Mouse (Mus musculus) thymus, postnatal 25 days (tissue): ENCODE measurements around the gene Thsd4.

Source experiments
- DNase-seq: peaks from one replicate; pipeline ENCODE4 v3.0.0; 2022

Gene Thsd4

DNA sequence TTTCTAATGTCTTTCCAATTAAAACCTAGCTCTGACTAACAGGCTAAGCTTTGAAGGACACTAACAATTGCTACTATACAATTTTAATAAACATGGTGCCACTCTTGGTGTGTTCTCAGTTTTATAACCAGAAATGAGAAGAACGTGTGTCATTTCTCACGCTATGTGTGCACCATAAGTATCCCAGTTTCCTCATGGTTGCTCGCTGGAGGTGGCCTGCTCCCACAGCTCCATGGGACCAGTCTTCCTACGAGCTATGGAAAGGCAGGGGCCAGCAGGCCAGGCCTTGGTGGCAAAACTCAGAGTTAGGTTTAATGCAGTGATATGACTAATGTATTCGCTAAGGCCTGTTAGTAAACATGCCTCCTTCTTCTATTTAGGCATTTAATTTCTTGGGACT, 468.7 kb downstream of the Thsd4 start:
- no peak for DNase-seq

DNA sequence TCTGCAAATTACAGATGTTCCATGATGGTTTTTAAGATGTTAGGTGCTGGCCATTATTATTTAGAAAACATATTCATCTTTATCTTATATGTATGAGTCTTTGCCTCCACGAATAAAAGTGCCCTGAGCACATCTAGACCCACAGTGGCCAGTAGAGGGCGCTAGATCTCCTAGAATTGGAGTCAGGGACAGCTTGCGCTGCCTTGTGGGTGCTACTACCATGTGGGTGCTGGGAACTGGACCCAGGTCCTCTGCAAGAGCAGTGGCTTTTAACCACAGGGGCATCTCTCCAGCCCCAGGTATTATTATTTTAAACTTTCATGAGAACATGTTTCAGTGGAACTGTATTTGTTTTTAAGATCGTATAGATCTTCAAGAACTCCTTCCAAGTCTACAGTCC, 469.4 kb downstream of the Thsd4 start:
- DNase-seq: no peak

DNA sequence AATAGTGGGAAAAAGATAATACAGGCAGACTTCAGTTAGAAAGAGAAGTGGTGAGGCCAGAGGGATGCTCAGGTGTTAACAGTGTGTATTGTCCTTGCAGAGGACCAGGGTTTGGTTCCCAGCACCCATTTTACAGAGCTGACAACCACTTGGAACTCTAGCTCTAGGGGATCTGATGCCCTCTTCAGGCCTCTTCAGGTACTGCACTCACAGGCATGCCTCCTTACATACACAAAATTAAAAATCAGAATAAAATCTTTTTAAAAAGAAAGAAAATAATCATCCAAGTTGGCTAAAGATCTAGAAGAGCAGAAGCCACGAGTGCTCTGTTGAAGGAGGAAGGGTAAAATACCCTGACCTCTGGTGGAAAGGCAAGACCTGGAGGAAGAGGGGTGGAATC, 478.7 kb downstream of the Thsd4 start:
- DNase-seq: no peak

- no peak for DNase-seq
Measured at GRCm38 (mm10) chr9:60034883-60035282, 487.0 kb downstream of the Thsd4 start.

- no peak for DNase-seq
Measured at GRCm38 (mm10) chr9:60027234-60027633, 494.6 kb downstream of the Thsd4 start.

- no peak for DNase-seq
Measured at GRCm38 (mm10) chr9:60026795-60027194, 495.1 kb downstream of the Thsd4 start.

GRCm38 (mm10) chr9:60025919-60026318, 495.9 kb downstream of the Thsd4 start:
- no peak for DNase-seq

DNA sequence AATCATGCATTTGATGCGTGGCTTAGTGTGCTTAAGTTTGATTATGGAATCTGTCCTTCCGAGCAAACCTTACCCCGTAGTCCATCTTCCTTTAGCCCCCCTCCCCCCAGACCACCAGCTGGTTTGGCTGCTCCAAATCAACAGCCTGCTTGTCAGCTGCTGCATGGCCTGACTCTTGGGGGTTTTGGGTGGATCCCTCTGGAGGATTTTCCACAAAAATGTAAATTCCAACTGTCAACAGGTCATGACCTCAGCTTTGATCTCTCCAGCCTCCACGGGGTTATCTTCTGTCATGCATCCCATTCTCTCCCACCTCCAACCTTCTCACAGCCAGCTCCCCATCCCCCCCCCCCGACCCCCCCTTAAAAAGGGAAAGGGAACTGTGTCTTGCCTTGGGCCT, 496.9 kb downstream of the Thsd4 start:
- no peak for DNase-seq

DNA sequence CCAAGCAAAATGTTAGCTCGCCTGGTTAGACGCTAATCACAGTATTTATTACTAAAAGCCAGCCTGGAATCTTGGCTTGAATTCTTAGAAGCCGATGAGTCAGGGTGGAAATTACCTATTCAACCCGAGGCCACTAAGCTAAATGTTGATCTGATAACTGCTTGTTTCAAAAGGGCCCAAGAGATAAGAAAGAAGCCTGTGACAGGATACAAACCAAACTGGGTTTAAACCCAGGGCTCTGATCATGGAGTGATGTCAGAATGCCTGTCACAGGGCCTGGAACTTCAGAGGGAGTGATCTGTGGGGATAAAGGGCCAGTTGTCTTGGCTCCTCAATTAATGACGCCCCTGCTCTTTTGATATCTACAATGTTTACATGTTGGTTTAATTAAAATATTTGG, 497.3 kb downstream of the Thsd4 start:
- DNase-seq: no peak

DNA sequence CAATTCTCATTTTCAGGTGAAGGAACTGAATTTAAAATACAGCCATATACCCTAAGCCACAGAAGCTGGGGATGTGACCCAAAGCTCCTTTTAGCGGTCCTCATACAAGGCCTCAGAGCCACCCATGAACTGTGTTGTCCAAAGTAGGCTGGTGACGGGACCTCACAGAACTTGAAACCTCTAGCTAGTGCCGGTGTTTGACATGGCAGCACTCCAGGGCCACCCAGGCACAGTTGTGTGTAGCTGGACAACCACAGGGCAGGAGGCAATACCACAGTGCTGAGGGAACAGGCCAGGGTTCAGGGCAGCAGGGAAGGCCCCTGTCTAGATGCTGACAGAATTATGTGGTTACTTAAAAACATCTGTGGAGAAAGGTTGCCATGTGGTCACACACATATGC, 499.5 kb downstream of the Thsd4 start:
- DNase-seq: no peak

DNA sequence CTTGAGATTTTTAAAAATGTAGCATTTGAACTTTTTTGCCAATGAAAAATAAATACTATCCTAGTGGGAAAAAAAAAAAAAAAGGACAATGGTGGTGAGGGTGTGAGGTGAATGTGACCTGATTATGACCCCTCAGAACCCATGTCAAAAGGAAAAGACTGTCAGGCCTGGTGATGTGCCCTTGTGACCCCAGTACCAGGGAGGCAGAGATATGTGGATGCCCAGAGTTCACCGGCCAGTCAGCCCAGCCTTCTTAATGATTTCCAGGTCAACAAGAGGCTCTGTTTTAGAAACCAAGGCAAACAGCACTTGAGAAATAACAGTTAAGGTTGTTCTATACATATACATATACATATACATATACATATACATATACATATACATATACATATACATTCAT, 501.4 kb downstream of the Thsd4 start:
- no peak for DNase-seq

DNA sequence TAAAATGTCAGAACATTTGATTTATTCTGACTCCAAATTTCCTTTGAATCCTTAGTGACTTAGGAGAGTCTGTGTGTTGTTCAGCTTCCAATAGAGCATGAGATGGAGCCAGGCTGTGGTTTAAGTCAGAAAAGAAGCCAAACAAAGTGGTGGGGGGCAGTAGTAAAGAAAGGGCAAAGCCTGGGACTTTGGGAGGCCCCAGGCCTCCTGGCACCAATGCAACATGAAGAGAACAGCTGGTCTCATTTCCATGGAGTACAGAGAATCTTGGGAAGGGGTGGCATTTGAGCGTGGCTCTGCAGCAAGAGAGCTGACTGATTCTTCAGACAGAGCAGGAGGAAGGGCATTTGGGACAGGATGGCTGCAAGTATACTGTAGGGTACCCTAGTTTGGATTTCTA, 511.6 kb downstream of the Thsd4 start:
- no peak for DNase-seq

GRCm38 (mm10) chr9:60008936-60009335, 512.9 kb downstream of the Thsd4 start:
- no peak for DNase-seq

DNA sequence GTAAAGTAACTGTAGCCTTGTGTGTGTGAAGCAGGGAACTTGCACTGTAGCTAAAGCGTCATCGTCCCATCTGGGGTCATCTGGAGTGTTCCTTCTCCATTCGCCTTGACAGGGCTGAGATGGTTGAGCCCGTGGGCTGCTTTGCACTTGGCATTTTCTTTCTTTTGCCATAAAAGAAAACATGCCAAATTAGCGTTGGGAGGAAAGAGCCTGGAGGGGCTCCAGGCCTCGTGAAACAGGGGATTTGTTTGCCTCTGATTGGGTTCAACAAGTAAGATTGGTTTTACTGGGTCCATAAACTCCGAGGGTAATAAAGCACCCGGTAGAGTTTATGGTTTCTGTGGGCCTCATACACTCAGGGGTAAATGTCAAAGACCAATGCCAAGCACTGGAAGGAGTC, 519.5 kb downstream of the Thsd4 start:
- no peak for DNase-seq

DNA sequence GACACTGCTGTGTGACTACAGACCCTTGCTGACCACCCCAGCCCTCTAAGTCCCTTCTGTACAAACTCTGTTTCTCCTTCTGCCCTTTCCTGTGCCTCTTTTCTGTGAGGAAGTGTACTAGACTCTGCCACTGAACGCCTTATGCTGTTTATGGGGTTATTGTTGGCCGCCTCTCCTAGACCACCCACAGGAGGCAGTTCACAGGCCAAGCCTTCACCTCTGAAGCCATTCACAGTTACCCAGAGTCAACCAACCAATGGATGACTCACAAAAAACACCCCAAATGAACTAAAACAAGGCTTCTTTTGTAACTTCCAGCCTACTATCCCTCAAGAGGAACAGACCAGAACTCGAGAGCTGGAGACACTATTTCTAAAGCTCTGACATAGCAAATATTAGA, 520.4 kb downstream of the Thsd4 start:
- DNase-seq: no peak

DNA sequence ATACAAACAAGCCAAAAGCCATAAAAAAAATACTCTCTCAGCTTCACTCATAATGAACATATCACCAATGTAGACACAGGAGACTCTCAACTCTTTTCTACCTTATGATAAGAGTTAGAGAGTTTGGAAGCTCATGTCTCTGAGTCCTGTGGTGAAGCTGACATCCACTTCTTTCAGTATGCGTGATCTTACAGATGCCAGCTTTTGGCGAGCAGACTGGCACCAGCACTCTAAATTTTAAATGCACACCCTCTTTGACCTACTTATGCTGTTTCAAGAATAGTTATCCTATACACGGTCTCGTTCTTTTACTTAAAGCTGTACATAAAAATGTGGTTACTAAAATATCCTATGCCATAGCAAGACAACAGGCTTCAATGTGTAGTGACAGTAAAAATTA, 524.1 kb downstream of the Thsd4 start:
- no peak for DNase-seq

GRCm38 (mm10) chr9:59991407-59991806, 530.4 kb downstream of the Thsd4 start:
- no peak for DNase-seq

DNA sequence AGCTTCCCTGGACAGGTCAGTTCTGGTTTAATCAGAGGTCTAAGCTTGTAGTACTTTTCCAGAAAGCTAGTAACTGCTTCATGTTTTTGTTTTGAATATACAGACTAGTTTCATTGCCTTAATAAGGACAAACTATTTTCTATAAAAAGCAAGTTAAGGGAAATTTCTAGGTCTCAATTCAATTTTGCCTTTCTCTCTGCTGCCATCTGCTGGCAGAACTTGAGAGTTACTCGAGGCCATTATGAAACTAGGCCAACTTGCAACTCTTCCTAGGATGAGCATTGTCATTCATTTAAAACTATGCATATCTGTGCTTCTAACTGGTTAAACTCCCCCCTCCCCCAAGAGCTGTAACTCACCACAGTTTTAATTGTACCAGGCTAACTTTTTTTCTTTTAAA, 532.0 kb downstream of the Thsd4 start:
- DNase-seq: peak; percentile 31

- no peak for DNase-seq
Measured at GRCm38 (mm10) chr9:59985900-59986572, 535.8 kb downstream of the Thsd4 start.

- no peak for DNase-seq
Measured at GRCm38 (mm10) chr9:59981116-59981515, 540.7 kb downstream of the Thsd4 start.

DNA sequence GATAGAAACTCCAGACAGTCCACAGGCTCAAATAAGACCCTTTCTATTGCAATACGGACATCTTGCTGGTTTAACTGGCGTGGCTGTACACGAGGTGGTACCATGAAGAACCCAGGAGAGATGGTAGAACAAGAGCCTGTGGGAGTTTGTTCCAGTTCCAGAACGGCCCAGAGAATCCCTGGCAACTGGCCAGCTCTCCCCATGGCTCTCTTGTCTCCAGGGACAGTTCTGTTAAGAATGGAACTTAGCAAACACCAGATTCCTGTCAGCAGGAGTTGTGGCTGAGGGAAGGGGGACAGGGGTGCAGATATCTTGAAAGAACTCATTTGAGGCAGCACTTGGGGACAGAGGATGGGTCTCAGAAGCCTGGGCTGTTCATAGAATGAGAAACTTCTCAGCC, 550.6 kb downstream of the Thsd4 start:
- no peak for DNase-seq

DNA sequence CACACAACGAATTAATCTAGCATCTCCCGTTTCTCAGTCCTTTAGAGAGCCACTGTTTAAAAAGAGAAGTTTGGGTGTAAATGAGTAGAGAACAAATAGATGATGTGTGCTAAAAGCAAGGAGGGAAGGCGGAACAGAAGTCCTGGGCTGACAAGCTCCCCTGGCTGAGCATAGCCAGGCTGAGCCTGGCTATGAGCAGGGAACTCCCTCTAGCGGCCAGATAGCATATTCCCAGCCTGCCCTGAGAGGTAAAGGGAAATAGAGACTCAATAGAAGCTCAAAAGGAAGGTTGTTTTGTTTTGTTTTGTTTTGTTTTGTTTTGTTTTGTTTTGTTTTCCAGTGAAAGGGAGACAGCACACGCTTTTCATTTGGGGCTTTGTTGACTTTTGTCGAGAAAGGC, 552.5 kb downstream of the Thsd4 start:
- DNase-seq: peak; percentile 51

DNA sequence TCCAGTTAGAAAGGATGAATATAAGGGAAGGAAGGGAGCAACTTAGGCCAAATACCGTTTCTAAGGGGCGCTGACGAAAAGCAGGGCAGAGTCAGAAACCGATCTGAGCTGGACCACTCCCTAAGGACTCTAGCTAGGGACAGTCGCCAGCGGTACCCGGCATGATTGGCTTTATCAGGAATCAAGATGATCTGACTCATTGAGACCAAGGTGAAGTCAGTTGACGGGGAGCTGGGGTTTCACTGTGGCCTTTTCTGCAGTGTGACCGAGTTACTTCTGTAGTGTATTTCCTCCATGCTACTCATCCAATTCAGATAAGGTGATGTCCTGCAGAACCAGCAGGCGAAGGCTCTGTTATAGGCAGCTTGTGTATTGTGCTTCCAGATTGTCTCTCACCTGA, 556.8 kb downstream of the Thsd4 start:
- no peak for DNase-seq

- no peak for DNase-seq
Measured at GRCm38 (mm10) chr9:59964367-59964766, 557.5 kb downstream of the Thsd4 start.

DNA sequence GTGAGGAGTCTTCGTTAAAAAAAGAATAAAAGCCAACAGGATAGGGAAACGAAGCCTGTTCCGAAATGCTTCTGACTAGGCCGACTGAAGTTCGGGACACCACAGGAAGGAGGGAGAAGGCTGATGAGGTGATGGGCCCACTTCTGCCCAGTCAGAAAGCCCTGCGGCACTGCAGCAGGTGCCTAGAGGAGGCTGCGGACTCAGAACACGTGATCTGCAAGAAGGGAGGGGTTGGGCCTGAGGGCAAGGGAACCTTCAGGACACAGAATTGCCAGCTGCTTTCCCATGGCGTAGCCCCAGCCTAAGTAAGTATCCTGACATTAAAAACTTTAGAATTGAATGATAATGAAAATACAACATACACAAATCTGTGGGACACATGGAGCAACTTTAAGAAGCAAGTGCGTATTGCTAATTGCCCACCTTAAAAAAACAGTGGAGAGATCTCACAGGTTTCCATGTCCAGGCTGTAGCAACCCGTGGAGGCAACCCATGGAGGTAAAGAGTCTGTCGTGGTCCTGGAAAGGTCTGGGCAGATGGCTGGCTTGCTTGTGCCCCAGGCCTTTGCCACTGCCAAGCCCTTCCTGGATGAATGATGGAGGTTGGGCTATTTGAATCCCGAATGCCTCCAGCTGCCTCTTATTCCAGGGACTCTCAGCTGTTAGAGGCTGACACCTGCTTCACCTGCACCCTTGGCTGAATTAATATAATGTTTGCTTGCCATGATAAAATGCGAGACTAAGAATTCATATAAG, 560.5 kb downstream of the Thsd4 start:
- no peak for DNase-seq
